Mouse (Mus musculus): Measurements from ENCODE around the gene Ramp3. TPM values are rescaled to one million over a fixed set of nuclear protein-coding genes. Genes with fewer than 3 reads are reported as not detected.
A peak's percentile ranks its signal among the peaks of the same experiment; 100 is the strongest.
"Not testable (repeated sequence)": the region's sequence is repeated elsewhere in the genome, so short reads cannot be mapped to it uniquely, and the experiment has no call there.

The Ramp3 gene
- total RNA-seq (2021), result 1 to 10 TPM; 1.2 to 1.3 TPM
- long read RNA-seq, experiment 1, partial matches to known transcripts, result 0 of 2 reads
- long read RNA-seq, experiment 1, other reads (novel, unspliced or antisense), result 0 of 2 reads
- long read RNA-seq, experiment 2, result 0 reads

DNA sequence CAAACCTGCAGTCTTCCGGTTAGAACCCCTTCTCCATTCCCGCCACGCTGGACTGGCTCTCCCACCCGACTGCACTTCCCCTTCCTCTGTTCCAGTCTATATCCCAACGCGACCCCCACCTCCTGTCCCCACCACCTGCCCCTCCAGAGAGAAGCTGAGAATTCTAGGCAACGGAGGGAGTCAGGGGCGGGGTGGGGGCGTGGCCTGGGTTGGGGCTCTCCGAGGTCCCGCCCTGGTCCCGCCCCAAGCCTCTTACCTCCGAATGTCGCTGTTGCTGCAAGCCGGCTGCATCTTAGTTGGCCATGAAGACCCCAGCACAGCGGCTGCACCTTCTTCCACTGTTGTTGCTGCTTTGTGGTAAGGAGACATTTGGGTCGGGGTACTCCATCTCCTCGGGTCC is at the start of gene Ramp3:
TSS of gene Ramp3 (plus strand) at position 251 of the 400 bp plus-strand sequence.
- peak; percentile 31 for DNase-seq

DNA sequence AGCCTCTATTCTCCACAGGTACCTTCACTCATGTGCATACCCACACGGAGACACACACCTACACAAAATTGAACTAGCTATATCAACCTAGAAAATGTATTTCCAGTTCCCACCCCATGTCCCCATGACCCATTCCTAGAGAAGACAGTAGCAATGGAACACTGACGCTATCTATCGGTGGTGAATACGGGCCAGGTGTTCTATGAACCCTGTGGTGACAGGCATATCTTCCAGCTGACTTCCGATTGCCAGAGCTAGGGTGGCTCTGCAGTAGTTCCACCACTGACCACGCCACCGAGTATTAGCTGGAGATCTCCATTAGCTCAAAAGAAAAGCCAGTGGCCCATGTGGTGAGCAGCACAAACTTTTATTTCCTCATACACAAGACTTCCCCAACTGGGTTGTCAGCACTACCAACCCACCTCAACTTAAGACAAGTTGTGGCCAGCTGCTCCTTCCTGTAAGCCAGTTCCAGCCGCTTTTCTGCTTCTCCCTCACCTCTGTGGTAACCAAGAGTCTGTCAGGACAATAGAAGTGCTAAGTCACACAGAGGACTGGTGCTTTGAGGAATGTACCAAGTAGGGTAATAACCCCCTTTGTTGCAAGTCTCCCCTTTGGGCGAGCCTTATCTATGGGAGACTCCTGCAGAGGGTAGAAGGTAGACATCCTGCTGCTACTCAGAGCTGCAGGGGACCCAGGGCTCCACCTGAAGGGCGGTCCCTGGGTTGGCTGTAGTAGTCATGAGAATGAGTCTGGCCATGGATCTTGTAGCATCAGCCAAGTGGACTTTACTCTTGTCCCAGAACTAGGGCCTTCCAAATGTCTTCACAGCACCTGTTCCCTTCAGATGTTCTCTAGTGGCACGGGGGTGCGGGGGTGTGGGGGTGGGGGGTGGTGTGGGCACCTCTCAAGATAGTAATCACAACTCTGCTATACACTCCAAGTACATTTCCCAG is 42.8 kb upstream of the Ramp3 start:
- no peak for DNase-seq

DNA sequence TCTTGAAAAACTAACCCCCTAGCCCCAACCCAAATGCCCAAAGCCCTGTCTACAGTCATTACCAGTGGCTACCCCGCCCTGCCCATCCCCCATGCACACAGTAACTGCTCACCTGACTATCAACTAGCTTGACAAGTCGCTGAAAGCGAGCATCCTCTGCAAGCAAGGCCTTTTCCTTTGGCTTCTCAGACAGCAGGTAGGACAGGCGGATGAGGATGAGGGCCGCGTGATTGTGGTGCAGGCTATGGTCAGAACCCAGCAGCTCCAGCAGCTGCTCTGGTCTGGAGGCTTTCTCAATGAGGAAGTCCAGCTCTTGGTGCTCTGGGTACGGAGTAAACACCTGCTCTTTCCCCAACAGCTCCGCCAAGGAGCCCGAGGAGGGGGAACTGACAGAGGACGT is 34.6 kb upstream of the Ramp3 start:
- DNase-seq, result no peak

DNA sequence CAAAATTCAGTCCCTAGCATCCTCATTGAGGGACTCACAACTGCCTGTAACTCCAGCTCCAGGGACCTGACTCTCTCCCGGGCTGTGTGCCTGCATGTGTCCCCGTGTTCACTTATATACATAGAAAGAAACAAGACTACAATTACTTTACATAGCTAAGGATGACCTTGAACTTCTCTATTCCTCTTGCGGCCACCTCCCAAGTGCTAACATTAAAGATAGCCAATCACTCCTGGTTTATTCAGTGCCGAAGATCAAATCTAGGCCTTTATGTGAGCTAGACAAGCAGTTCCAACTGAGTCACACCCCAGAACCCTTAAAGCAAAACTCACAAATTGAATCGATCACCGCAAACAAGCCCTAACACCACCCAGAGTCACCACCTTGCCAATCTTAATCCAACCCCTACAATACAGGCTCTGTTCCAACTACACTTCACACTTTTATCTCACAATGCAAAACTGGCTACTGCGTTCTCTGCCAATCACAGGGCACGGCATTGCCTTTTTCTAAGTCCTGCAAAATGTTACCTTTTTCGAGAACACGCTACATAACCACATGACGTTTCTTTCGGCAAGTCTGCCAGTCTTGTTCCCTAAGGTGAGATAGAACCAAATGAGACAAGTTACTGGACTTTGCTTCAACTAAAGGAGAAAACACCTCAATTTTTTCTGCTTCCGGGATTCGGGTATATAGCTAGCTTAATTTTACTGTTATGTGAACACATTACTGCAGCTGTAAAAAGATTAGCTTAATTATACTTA is 33.5 kb upstream of the Ramp3 start:
- no peak for DNase-seq

DNA sequence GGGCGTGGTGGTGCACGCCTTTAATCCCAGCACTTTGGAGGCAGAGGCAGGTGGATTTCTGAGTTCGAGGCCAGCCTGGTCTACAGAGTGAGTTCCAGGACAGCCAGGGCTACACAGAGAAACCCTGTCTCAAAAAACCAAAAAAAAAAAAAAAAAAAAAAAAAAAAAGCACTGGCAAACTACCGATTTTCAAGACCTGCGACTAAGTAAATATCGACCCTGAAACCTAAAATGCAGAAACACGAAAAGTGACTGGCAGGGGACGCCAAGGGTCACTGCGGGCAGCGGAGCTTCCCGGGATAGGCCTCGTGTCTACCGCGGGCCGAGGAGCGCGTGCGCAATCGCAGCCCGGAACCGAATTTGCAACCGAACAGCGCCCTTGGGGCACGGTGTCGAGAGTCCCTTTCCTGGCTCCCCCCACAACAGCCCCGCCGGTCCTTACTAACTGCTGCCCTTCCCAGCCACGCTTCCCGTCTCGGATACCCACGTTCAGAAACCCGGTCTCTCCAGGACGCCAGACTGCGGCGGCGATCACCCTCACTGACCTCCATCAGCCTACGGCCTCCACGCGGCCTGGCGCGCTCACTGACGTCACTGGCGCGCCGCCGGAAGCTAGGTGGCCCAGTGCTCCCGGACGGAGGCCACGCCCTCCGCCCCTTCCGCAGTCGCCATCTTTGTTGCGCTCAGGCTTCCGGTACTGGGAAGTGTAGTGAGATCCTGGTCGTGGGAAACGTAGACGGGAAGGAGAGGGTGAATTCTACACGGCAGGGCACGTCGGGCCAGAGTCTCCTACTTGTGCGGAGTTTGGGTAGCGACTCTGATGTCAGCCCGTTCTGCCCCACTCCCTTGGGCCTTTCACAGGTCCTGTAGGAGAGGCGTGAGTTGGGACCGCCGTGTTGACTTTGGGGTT is 32.6 kb upstream of the Ramp3 start, which contains the start of gene Tbrg4:
TSS of gene Tbrg4 (minus strand) at position 590 of the 910 bp plus-strand sequence.
- peak; percentile 95 for DNase-seq

DNA sequence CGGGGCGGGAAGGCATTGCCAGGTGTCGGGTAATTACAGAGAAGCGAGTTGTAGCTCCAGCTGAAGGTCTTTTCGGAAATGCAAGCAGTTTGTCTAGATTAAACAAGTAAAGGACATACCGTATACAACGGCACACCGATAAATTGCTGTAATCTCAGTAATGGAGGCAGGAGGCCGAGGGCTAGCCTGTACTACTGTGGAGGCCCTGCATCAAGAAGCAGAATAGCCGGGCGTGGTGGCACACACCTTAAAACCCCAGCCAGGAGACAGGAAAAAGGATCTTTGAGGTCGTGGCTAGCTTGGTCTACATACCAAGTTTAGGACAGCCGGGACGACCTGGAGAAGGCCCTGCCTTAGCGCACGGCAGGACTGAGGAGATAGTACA is 31.9 kb upstream of the Ramp3 start:
- DNase-seq, result no peak

DNA sequence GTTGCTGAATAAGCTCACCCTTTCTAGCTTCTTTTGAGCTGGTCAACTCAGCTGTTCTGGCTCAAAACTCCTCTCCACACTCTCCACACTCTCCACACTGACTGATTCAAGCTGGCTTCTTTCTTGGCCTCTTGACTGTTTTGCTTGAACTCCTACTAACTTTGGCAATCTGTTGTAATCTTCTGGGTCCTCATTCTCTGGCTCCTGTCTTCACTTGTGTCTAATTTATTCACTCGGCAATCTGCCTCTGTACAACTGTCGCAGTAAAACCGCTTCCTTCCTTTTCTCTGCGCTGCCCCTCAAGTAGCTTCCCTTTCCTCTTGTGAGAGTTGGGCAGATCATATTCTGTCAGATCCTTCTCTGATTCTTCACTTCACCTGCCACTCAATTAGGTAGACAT is 30.6 kb upstream of the Ramp3 start:
- no peak for DNase-seq

DNA sequence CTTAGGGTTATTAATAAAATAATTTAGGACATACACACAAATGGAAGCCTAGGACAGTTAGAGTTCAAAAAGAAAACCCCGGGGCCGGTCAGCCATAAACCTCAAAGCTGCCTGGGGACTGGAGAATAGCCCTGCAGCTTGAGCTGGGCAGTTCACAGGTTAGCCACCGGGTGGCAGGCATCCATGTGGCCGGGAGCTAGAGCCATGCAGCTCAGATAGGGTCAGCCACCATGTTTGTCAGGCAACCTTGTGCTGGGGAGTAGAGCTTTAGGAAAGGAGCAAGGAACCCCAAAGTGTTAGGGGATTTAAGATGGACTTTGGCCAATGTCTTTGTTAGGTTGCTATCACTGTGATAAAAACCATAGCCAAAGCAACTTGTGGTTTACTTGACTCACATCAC is 29.8 kb upstream of the Ramp3 start:
- DNase-seq, result peak; percentile 59

DNA sequence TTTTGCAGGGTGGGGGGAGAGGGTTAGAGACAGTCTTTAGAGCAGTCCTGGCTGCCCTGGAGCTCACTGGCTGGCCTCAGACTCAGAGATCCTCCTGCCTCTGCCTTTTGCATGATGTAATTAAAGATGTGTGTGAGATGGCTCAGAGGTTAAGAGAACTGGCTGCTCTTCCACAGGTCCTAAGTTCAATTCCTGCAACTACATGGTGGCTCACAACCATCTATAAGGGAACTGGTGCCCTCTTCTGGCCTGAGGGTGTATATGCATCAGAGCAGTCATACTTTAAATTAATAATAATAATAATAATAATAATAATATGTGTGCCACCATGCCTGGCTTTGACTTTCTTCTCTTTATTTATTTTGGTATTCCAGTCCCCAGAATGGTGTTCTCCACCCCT is 28.7 kb upstream of the Ramp3 start:
- no peak for DNase-seq

DNA sequence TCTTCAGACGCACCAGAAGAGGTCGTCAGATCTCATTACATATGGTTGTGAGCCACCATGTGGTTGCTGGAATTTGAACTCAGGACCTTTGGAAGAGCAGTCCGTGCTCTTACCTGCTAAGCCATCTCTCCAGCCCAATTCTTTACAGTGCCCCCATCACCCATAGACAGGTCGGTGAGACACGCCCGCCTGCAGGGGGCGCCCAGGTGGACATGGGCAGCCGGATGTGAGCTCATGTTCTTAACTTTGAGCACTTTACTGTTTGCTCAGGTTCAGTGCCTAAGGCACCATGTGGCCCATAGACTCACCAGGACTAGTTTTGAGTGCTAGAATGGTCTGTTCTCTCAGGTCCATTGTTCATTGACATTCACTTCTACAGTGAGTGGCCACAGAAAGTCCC is 22.2 kb upstream of the Ramp3 start:
- no peak for DNase-seq

DNA sequence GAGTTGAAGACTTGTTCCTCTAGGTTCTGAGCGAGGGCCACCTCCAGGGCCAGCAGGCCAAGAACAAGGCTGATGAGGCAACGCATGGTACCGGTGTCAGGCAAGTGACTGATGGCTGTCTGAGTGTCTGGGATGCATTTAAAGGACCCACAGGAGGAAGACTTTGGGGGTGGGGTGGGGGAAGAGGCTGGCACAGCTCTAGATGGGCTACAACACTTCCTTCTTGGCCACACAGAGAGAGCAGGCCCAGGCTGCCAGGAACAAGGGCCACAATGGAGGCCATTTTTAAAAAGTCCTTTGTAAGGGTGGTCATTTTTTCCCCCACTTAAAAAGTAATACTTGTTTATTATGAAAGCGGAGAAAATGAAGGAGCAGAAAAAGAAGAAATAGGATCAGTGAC is 19.8 kb upstream of the Ramp3 start, which contains the start of gene Wap:
TSS of gene Wap (minus strand) at position 101 of the 400 bp plus-strand sequence.
- no peak for DNase-seq

DNA sequence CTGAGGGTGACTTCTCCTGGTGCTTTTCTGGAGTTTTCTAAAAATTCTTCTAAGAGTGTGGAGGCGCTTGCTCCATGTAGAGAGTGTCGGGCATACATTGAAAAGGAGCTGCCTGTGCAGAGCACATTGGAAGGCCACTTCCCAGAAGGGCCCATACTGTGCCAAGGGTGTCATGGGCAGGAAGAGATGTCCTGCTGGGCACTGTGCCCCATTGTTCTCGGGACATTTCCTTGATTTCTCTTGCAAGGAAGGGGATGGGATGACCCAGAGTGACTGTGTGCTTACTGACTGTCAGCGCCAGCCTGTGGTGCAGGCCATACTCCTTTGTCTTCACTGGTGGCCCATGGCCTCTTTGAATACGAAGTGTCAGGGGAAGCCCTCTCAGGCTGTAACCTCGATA is 19.2 kb upstream of the Ramp3 start:
- DNase-seq, result no peak

DNA sequence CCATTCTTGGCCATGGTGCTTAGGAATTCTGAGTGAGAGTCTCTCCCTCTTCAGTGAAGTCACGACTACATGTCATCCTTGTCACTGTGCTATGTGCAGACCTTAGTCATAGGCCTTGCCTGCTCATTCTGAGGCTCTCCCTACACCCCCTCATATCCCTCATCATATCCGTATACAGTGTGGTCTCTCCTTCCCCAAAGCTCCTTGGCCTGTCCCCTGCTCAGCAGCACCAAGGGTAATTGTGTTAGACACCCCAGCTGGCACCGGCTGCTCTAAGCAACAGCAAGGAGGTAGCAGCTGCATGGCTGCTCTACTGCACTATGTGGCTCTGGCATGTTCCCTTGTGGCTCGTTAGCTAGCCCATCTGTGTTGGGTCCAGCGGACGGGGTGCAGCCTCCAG is 13.8 kb upstream of the Ramp3 start:
- DNase-seq, result no peak

DNA sequence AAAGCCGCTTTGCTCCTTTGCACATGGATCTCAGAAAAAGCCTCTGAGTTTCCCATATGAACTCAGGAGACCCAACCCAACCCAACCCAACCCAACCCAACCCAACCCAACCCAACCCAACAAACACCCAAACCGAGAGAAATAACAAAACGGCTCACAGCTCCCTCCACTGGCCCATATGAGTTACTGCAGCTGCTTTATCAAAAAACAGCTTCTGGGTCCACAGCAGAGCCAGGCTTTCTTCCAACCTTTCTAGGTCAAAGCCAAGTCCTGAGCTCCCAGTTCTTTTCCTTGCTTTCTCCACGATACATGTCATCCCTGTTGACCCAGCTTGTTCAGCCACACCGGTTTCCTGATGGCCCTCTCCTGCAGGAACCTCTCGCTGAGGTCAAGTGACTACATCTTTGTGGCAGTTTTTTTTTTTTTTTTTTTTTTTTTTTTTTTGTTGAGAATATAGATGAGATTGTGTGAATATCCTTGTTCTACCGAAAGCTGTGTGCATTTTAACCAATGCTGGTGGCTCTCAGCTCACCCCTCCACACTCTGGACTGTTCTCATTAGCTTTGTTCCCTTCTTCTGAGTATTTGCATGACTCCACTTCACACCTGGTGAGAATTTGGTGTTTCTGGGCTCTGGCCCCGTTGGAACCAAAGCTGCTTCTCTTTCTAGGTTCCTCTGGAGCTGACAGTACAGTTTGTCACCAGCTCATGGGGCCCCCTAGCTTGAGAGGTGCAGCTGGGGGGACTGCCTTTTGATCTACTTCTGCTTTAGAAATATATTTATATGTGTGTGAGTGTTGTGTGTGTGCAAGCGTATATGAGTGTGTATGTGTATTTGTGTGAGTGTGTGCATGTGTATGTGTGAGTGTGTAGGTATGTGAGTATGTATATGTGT is 10.2 kb upstream of the Ramp3 start:
- no peak for DNase-seq

DNA sequence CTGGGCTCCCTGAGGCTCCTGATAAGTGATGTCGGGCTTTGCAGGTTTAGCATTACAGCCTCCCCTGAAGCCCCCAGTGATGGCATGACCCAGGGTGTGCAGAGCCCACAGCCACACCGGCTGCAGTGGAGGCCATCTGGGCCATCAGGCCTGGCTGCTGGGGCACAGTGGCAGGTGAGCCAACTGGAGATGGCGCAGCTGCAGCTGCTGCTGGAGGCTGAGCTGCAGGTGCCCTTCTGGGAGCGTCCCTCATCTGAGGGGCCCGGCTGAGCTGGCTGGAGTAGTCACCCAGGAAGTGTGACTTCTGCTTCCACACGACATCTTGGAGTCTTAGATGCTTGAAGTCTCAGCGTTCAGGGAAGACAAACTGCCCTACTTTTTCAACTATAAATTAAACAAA is 7.8 kb upstream of the Ramp3 start:
- DNase-seq, result no peak

DNA sequence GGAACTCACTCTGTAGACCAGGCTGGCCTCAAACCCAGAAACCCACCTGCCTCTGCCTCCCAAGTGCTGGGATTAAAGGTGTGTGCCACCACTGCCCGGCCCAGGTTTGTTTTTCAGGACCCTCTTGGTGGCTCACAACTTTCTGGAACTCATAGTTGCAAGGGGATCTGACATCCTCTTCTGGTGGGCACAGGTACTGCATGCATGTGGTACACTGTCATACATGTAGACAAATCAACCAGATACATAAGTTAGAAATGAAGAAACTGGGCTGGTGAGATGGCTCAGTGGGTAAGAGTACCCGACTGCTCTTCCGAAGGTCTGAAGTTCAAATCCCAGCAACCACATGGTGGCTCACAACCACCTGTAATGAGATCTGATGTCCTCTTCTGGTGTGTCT is 5.3 kb upstream of the Ramp3 start:
- DNase-seq, result not testable (repeated sequence)

DNA sequence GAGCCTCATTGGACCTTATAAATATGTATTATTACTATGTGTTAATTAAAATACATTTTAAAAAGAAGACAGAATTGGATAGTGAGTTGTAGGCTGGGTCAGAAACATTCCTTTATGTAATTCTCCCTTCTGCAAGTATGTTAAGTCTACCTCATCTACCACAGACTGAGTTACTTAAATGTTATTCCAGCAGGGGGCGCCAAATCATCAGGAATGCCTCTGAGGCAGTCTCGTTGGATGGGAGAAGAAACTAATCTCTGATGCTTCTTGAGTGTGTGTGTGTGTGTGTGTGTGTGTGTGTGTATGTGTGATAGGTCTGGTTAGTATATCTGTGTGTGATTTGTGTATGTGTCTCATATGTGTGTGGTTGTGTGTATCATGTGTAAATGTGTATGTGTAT is 3.4 kb upstream of the Ramp3 start:
- peak; percentile 85 for DNase-seq

DNA sequence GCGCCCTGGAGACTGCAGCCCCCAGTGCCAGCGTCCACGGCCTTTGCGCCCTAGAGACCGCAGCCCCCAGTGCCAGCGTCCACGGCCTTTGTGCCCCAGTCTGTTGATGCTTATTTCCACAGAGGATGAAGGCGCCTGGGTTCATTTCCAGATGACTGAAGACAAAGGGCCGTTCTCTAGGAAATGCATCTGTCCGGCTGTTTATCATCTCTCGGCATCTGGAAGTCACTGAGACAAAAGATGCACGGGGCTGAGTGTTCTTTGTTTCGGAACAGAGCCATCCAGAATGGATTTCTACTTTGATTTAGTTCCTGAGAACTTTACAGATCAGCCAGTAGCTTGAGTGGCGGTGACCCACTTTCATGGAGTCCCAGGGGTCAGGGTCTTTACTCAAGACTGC is 2.9 kb downstream of the Ramp3 start:
- no peak for DNase-seq

DNA sequence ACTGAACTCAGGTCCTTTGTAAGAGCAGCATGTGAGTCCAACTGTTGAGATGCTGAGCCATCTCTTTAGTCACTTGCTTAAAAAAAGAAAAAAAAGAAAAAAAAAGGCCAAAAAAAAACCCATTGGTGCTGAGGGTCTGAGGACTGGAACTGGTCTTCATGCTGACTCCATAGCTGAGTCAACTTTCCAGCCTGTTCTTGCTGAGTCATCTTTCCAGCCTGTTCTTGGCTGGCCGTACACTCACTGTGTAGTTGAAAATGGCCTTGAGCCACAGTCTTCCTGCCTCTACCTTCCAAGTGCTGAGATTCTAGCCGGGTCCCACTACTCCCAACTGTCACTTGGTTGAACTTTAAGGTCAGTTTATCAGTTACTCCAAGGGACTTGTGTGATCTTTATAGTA is 8.3 kb downstream of the Ramp3 start:
- DNase-seq, result no peak

DNA sequence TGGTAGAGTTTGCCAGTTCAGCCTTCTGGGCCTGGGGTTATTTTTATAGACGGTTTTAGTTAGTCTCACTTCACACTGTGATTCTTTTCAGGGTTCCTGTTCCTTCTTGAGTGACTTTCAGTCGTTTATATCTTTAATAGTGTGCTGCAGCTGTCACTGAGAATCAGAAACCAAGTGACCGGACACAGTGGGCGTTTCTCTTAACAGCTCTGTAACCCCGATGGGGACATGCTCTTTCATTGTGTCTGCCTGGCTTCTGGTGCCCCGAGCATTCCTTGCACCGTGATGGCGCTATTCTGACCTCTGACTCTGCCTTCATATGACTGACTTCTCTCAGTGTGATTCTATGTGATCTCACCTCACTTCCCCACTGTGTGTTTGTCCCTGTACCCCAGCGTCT is 10.7 kb downstream of the Ramp3 start:
- DNase-seq, result no peak

DNA sequence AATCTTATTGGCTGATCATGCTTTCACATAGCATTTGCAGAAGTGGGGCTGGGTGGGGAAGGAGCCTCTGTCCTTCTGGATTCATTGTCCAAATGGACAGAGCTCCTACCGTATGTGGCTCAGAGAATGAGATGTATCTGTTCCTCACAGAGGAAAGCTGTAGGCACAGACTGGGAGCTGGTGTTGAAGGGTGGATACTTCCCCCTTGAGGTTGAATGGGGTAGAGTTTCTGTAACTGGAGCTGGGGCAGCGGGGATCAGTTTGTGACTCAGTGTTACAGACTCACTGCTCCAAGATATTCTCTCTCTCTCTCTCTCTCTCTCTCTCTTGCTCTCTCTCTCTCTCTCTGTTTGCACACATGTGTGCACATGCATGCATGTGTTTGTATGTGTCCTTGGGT is 11.7 kb downstream of the Ramp3 start:
- no peak for DNase-seq

Data from gastrocnemius, postnatal 10 days (tissue).